ENCODE assay signal across 18 mouse cellular contexts in the genomic region with DNA sequence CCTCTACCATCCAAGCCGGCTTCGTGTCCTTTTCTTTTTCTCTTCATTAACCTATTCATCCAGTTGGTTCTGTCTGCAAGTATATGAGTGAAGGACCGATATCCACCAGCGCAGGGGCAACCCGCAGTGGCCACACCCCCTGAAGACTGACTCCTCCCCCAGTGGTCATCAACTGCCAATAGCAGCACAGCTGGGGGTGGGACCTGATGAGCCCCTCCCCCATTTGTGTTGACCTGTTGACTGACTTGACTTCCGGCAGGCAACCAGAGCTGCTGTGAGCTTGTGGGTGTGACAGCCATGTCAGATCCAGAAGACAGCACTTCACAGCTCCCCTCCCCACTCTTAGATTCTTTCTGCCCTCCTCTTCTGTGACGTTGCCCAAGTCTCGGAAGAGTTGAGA. TPM values are rescaled to one million over a fixed set of nuclear protein-coding genes. Genes with fewer than 3 reads are reported as not detected.
"Had no signal": no experiment of that assay in that cellular context is flagged by ENCODE, and none has a peak within 500 bp of the region (broad histone marks: within the 10 kb centered on the region; RNA-seq: fewer than 3 reads in every experiment).

No protein-coding gene starts in this region.

- H3K27me3 ChIP-seq: limb, embryonic 13.5 days; liver, embryonic 15.5 days; midbrain, embryonic 13.5 days had no signal

- H3K9ac ChIP-seq: limb, embryonic 13.5 days; liver, embryonic 12.5 days; liver, embryonic 15.5 days; midbrain, embryonic 13.5 days; stomach, embryonic 15.5 days had no signal

- H3K36me3 ChIP-seq: limb, embryonic 10.5 days; limb, embryonic 13.5 days; liver, embryonic 12.5 days; liver, embryonic 15.5 days; midbrain, embryonic 13.5 days; stomach, embryonic 15.5 days had no signal

- ATAC-seq: intestine, embryonic 16.5 days; liver, embryonic 12.5 days; midbrain, embryonic 13.5 days had no signal

- H3K4me3 ChIP-seq: layer of hippocampus, adult 2 months; limb, embryonic 10.5 days; limb, embryonic 13.5 days; liver, embryonic 12.5 days; liver, embryonic 15.5 days; midbrain, embryonic 13.5 days; stomach, embryonic 15.5 days had no signal

- H3K4me2 ChIP-seq: limb, embryonic 13.5 days; liver, embryonic 12.5 days; liver, embryonic 15.5 days; midbrain, embryonic 13.5 days; stomach, embryonic 15.5 days had no signal

- H3K4me1 ChIP-seq: limb, embryonic 10.5 days; limb, embryonic 13.5 days; liver, embryonic 12.5 days; liver, embryonic 15.5 days; stomach, embryonic 15.5 days had no signal

- DNase-seq: kidney, adult 18-20 months; kidney, postnatal 25 days; layer of hippocampus, adult 9-11 months; liver; lung, adult 2 months; right cerebral cortex, postnatal 14 days; right cerebral cortex, postnatal 4 days; thymus, postnatal 25 days had no signal

- H3K27ac ChIP-seq: kidney, postnatal 0 days; layer of hippocampus, adult 2 months; limb, embryonic 10.5 days; limb, embryonic 13.5 days; liver, embryonic 12.5 days; liver, embryonic 15.5 days; macrophage; midbrain, embryonic 13.5 days; stomach, embryonic 15.5 days had no signal

- H3K9me3 ChIP-seq: limb, embryonic 10.5 days; limb, embryonic 13.5 days; liver, embryonic 12.5 days; liver, embryonic 15.5 days; midbrain, embryonic 13.5 days; stomach, embryonic 15.5 days had no signal

RNA-seq across cellular contexts. Expression of gene Adgrd1, which starts 19.7 kb away (rescaled TPM):
- polyA plus RNA-seq: limb, embryonic 10.5 days; macrophage had no signal
